Mouse (Mus musculus) forebrain, postnatal 0 days (tissue): ENCODE results near the gene Myo10. TPM values are rescaled to one million over a fixed set of nuclear protein-coding genes. Genes with fewer than 3 reads are reported as not detected.
A peak's percentile ranks its signal among the peaks of the same experiment; 100 is the strongest.

Source experiments
- ATAC-seq: fragments of 200-750 bp; cut with Nextera tagmentation; 2 replicates; pipeline ENCODE4 v1.8.0; 2017; ENCODE audit warnings: mild to moderate bottlenecking, moderate library complexity
- DNase-seq: peaks from one replicate; pipeline ENCODE4 v3.0.0-alpha.2; 2015
- H3K27ac ChIP-seq: fragments of 300-500 bp; sonication (generic); 2 replicates; pipeline ENCODE4 v1.5.1; 2014; ENCODE audit warnings: low read depth, mild to moderate bottlenecking, antibody characterized with exemption, low read length, moderate library complexity, mixed read lengths
- H3K27me3 ChIP-seq: fragments of 300-500 bp; sonication (generic); 2 replicates; pipeline ENCODE4 v1.6.1; 2014; ENCODE audit warnings: mild to moderate bottlenecking, low read length, mixed read lengths; ENCODE audit not compliant: insufficient read depth
- H3K36me3 ChIP-seq: fragments of 300-500 bp; sonication (generic); 2 replicates; pipeline ENCODE4 v1.6.1; 2014; ENCODE audit warnings: mild to moderate bottlenecking, moderate library complexity; ENCODE audit not compliant: insufficient read depth
- H3K4me1 ChIP-seq: fragments of 300-500 bp; sonication (generic); 2 replicates; pipeline ENCODE4 v1.6.1; 2014; ENCODE audit warnings: antibody characterized with exemption; ENCODE audit not compliant: insufficient read depth
- H3K4me2 ChIP-seq: fragments of 300-500 bp; sonication (generic); 2 replicates; pipeline ENCODE4 v1.6.1; 2014; ENCODE audit warnings: low read depth, mild to moderate bottlenecking, moderate library complexity
- H3K4me3 ChIP-seq: fragments of 300-500 bp; sonication (generic); 2 replicates; pipeline ENCODE4 v1.5.1; 2014; ENCODE audit warnings: low read depth, low read length, mixed read lengths
- H3K9ac ChIP-seq: fragments of 300-500 bp; sonication (generic); 2 replicates; pipeline ENCODE4 v1.6.1; 2014; ENCODE audit warnings: mild to moderate bottlenecking
- H3K9me3 ChIP-seq: fragments of 300-500 bp; sonication (generic); 2 replicates; pipeline ENCODE4 v1.6.1; 2016; ENCODE audit warnings: low read length
- CTCF ChIP-seq: sonication (generic); IDR thresholded peaks from 2 replicates; pipeline ENCODE4 v1.5.1; 2016; ENCODE audit warnings: antibody characterized with exemption, control low read depth, low read depth
- WGBS: fragments of 180-500 bp; shearing (Covaris S2); extraction: QIAGEN DNeasy Blood & Tissue Kit; methylation state at CpG from one replicate; pipeline ENCODE4 v1.1.7; 2014; 5-methylcytosine and 5-hydroxymethylcytosine counted together
- polyA plus RNA-seq: library from polyadenylated mRNA; unstranded; fragments of >200 nt; fragmentation: Nextera tagmentation; extraction: Ambion mirVana; gene quantifications from 2 replicates; pipeline ENCODE4 v1.2.1, GENCODE M21; 2015
- total RNA-seq: library from RNA; depleted of rRNA; stranded (reverse); fragments of >200 nt; gene quantifications from 2 replicates; pipeline ENCODE4 v1.2.3, GENCODE M21; 2014; rRNA removed

The Myo10 gene
- total RNA-seq (17.2 and 24.2 TPM in 2 replicates), polyA plus RNA-seq (11.3 and 22.3 TPM in 2 replicates)

GRCm38 (mm10) chr15:25622200-25622866, at the start of gene Myo10:
Gene Myo10 (plus strand): TSS chr15:25622525.
- WGBS = under 1% methylated on average over 49 of the region's 53 CpGs
- peaks cover 33% of the 10 kb centered on the region for H3K27me3 ChIP-seq
- peak within 1 kb of the TSS; percentile 37; the same call in 1 of the 2 replicates for H3K27ac ChIP-seq
- H3K36me3 ChIP-seq = no peaks in the 10 kb centered on the region
- peak within 1 kb of the TSS; percentile 56 for H3K9ac ChIP-seq
- no peaks in the 10 kb centered on the region for H3K9me3 ChIP-seq
- H3K4me3 ChIP-seq = peak within 1 kb of the TSS; percentile 69
- DNase-seq (peak; percentile 90), ATAC-seq (peak; percentile 94)
- H3K4me2 ChIP-seq = peak within 1 kb of the TSS; percentile 99
- 0 out of 2 replicates have a peak, but pooled peaks have one; percentile 35 for TF ChIP-seq CTCF
- no peaks in the 10 kb centered on the region; the same call in 1 of the 2 replicates for H3K4me1 ChIP-seq

GRCm38 (mm10) chr15:25573113-25573512, 49.2 kb upstream of the Myo10 start:
- no peak for DNase-seq
- H3K4me2 ChIP-seq = no peak overlapping the region
- no peaks in the 10 kb centered on the region for H3K9me3 ChIP-seq
- TF ChIP-seq CTCF = no peak
- no peak overlapping the region for H3K27ac ChIP-seq
- no peaks in the 10 kb centered on the region for H3K36me3 ChIP-seq
- H3K4me3 ChIP-seq = no peak overlapping the region
- H3K27me3 ChIP-seq = no peaks in the 10 kb centered on the region
- H3K9ac ChIP-seq = no peak overlapping the region
- WGBS = 92% methylated on average over 3 of the region's 3 CpGs
- H3K4me1 ChIP-seq = no peaks in the 10 kb centered on the region
- ATAC-seq = no peak

- no peak overlapping the region for H3K9ac ChIP-seq
Measured at GRCm38 (mm10) chr15:25573876-25574601, 48.3 kb upstream of the Myo10 start.

GRCm38 (mm10) chr15:25577327-25578051, 44.8 kb upstream of the Myo10 start:
- H3K27me3 ChIP-seq = no peaks in the 10 kb centered on the region
- ATAC-seq (no peak), DNase-seq (no peak)
- 92% methylated on average over 8 of the region's 8 CpGs for WGBS
- no peak overlapping the region for H3K4me3 ChIP-seq
- no peak overlapping the region for H3K27ac ChIP-seq
- H3K36me3 ChIP-seq = no peaks in the 10 kb centered on the region
- no peak overlapping the region for H3K9ac ChIP-seq
- TF ChIP-seq CTCF = no peak
- H3K4me2 ChIP-seq = no peak overlapping the region
- no peaks in the 10 kb centered on the region for H3K9me3 ChIP-seq
- no peaks in the 10 kb centered on the region for H3K4me1 ChIP-seq

More at GRCm38 (mm10) chr15:25573876-25574601, 48.3 kb upstream of the Myo10 start:
- WGBS = 82% methylated on average over 7 of the region's 7 CpGs
- Histone ChIP-seq H3K9me3 (no peaks in the 10 kb centered on the region), H3K4me1 (no peaks in the 10 kb centered on the region), H3K27me3 (no peaks in the 10 kb centered on the region), H3K27ac (no peak overlapping the region), H3K4me3 (no peak overlapping the region), H3K4me2 (no peak overlapping the region), H3K36me3 (no peaks in the 10 kb centered on the region)
- ATAC-seq (no peak), DNase-seq (no peak)
- no peak for TF ChIP-seq CTCF

- no peaks in the 10 kb centered on the region for H3K4me1 ChIP-seq
- H3K9me3 ChIP-seq = no peaks in the 10 kb centered on the region
- 85% methylated on average over 4 of the region's 4 CpGs for WGBS
- DNase-seq (no peak), ATAC-seq (no peak)
- H3K27me3 ChIP-seq = no peaks in the 10 kb centered on the region
- TF ChIP-seq CTCF = no peak
- no peak overlapping the region for H3K27ac ChIP-seq
- no peak overlapping the region for H3K9ac ChIP-seq
- H3K4me3 ChIP-seq = no peak overlapping the region
- H3K36me3 ChIP-seq = no peaks in the 10 kb centered on the region
- H3K4me2 ChIP-seq = no peak overlapping the region
Measured at GRCm38 (mm10) chr15:25578369-25578768, 44.0 kb upstream of the Myo10 start.

- Histone ChIP-seq H3K4me3 (no peak overlapping the region), H3K9me3 (no peaks in the 10 kb centered on the region), H3K4me1 (no peaks in the 10 kb centered on the region), H3K36me3 (no peaks in the 10 kb centered on the region), H3K27ac (no peak overlapping the region), H3K9ac (no peak overlapping the region), H3K4me2 (no peak overlapping the region), H3K27me3 (no peaks in the 10 kb centered on the region)
- no peak for ATAC-seq
- no peak for DNase-seq
- TF ChIP-seq CTCF = no peak
- 48% methylated on average over 6 of the region's 6 CpGs for WGBS
Measured at GRCm38 (mm10) chr15:25580731-25581130, 41.6 kb upstream of the Myo10 start.
